Mouse (Mus musculus): ENCODE measurements around the gene Fgfr2.

Fgfr2 gene

DNA sequence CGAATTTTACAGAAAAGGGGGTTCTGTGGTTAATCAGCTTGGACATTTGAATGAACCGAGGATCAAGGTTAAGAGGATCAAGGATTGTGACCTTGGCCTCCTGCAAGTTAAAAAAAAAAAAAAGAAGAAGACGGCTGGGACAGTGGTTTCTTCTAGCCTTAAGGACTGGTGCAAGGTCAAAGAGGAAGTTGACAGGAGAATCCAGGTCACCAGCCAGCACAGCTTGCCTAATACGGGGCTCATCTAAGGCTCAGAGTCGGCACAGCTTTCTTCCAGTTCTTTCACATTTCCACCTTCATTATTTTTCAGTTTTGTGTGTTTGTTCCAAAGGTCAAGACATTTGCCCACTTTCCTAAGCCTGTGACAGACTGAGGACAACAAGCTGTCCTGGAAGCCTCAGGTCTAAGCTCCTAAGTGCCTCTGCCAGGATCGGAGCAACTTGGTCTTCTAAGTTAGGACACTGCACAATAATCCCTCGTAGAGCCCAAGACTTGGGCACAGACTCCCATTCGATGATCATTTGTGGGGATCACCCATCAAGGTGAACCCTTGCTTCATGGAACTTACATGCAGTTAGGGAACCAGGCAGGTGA lies 2532.2 kb downstream of the Fgfr2 start:
- peak; percentile 23 for DNase-seq (ENCODE audit: low read depth, low spot score)

DNA sequence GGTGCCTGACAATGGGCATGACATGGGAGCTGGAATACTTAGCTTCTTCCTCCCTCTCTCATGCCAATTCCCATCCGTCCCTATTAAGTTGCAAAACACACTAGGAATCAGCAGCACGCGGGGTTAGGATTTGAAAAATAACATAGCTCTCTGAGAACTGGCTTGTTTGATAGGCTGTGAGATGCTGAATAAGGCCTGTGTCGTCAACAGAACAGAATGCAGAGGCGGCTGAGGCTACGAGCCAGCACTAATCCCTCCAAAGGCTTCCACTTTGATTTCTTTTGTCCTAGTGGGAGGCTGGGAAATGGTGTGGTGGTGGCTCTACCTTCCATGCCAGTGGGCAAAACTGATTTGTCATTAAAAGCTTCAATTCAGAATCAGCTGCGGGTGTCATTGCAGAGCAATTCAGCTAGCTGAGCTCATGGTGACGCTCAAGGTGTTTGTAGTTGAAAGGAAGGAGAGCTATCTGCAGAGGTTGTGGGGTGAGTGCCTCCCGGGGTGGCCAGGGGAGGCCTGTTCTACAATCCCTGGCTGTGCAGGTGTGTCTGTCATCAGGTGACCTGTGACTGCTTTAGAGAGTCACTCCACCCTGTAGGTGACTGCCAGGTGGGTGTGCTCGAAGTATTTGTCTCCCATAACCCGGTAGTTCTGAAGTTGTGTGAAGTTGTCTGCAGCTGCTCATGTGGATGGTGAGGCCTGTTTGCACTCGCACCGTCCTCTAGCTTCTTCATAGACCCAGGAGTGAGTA lies 2532.9 kb downstream of the Fgfr2 start:
- no peak for DNase-seq (ENCODE audit: low read depth, low spot score)

DNA sequence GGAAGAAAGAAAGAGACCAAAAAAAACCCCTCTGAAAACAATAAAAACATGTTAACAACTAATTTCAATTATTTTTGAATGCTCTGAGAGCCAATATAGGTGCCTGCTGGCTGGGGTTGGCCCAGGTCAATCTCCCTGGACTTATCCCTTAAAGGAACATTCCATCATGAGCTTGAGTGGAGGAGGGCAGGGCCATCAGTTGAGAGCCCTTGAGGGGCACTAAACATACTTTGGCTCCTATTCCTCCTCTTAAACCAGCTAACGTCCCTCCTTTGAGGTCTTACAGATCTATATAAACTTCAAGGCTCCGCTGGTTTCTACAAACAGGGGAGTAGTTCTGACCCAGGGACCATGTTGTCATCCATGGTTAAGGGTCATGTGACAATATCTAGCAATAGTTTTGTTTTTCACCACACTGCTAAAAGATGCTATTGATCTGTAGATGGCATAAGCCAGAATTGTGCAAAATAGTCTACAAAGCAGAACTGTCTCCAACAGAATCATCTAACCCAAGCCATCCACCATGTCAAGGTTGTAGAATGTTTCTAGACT lies 2536.6 kb downstream of the Fgfr2 start:
- no peak for DNase-seq (ENCODE audit: low read depth, low spot score)

DNA sequence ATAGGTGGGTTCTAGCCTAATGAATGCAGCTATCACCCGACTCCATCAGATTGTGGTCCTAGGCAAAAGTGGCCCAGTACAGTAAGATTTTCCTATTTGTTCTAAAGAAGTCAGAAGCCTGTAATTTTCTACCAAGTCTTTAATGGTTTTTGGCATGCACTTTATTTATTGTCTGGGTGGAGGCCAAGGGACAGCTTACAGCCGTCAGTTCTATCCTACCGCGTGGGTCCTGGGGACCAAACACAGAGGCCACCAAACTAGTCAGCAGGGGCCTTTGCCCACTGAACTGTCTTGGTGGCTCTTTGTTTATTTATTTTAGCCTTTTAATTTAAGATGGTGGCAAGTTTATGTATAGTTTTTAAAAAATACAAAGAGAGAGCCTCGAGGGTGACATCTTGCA lies 2544.5 kb downstream of the Fgfr2 start:
- no peak for DNase-seq (ENCODE audit: low read depth, low spot score)

DNA sequence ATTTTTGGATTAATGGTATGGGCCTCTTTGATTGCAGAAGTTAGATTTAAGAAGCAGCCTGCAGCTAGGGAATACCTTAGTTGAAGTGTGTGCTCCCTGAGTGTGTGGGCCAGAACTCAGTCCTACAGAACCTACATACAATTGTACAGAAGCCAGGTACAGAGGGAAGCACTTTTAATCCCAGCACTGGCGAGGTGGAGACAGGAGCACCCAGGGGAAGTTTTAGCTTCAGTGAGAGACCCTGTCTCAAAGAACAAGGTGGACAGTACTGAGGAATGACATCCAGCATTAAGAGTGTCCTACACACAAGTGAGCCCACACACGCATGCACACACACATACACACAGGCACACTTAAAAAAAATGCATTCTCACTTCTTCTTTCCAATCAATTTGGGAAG lies 2545.1 kb downstream of the Fgfr2 start:
- no peak for DNase-seq (ENCODE audit: low read depth, low spot score)

DNA sequence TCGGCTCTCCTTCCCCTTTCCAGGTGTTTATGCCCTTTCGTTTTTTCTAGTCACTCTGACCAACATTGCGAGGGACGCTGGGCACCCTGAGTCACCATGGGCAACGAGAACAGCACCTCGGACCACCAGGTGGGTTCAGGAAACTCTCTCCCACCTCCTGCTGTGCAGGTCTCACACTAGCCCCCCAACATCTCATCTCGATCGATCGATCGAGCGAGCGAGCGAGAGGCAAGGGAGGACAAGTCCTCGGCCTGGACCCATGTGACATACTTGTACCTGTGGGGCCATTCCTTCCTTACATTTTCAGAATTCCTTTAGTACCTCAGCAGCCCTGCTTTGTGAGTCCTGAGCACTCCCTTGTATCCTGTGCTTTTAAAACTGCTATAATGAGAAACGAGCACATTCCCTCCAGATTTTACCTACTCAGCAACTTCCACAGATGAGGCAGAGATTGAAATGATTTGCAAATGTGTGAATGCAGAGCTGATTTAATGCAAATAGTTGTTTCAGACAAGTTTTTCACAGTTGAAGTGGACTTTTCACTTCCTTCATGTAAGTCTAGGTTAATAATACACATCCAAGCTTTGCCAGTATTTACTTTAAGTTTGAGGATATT lies 2545.7 kb downstream of the Fgfr2 start, which contains the start of gene Tacc2:
Gene Tacc2 (plus strand): TSS at position 51 of the 616 bp plus-strand sequence.
- DNase-seq (ENCODE audit: low read depth, low spot score) = peak; percentile 26

DNA sequence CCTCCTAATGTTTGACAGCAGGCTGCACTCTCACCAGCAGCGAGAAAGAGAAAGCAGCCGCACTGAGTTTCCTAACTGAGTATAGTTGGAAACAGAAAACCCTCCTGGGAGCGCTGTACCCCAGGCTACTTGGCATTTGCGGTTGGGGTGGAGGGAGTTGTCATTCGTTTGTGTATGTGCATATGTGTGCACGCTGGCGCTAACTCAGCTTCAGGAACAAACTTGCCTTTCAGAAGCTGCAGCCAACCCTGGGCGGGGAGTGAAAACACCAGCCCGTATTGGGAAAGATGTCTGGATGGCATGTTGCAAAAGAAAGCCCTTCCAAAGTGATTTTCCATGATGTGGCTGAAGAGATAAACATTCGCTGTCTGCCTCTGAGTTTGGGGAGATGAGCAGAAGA lies 2546.2 kb downstream of the Fgfr2 start:
- no peak for DNase-seq (ENCODE audit: low read depth, low spot score)

DNA sequence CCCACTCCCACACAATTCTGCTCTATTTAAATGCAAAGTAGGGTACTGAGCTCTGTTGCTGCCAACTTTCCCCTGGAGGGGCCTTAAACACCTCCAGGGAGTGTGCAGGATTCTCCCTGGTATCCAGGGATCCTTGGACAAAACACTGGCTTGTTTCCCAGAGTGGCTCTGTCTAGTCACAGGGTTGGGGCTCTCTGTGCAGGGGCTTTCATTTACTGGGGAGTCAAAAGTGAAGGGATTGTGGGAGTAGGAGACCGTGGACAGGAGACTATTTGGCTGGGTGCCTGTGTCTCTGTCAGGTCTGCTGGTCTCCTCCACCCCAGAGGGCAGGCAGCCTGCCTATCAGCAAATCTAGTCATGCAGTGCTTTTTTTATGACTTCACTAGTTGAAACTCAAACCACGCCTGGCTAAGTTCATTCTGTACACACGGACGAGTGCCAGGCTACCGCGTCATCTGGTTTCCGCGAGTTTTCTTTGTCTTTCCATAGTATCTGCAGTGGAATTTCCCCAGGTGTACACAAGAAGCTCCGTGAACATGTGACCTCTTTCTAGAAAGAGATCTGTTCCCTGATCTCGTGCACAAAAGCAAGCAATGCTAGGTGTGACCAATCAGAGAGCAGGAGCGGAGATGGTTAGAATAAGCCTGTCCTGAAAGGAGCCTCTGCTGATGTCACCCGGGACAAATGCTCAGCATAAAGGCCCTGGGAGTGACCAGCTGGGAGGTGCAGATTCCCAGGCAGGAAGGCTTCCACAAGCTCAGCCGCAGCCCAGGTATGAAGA lies 2548.7 kb downstream of the Fgfr2 start:
- peak; percentile 78 for DNase-seq (ENCODE audit: low read depth, low spot score)

DNA sequence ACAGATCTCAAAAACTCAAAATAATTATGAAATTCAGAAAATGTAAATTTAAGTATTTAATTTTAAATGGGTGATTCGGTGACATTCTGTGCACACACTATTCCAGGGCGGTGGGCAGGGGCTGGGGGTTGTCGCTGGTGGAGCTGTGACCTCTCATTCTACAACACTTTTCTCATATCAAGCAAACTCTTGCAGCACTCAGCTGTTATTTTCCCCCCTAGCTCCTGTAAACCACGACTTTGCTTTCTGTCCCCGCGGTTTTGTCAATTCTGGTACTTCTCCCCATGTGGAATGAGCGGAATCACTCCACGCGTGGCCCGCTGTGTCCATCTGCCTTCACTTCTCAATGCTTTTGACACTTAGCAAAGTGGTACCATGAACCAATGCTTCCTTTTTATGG lies 2549.4 kb downstream of the Fgfr2 start:
- DNase-seq (ENCODE audit: low read depth, low spot score) = no peak

DNA sequence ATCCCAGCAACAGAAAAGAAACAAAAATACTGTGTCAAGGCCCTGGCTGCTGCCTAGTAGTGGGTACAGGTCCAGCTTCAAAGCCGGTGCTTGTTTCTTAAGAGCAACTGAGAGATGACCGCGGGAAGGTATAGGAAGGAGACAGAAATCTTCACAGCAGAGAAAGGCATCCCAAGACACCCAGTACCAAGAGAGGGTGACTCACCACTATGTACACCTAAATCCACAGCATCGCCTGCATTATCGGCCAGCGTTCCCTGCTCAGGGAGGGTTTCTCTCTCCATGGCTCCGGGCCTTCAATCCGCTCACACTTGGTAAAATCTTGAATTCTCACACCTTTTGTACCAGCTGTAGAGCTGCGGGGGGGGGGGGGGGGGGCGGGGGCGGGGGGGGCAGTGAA lies 2550.3 kb downstream of the Fgfr2 start, which contains the start of gene Nsmce4a:
Gene Nsmce4a (minus strand): TSS at position 298 of the 400 bp plus-strand sequence.
- no peak for DNase-seq (ENCODE audit: low read depth, low spot score)

DNA sequence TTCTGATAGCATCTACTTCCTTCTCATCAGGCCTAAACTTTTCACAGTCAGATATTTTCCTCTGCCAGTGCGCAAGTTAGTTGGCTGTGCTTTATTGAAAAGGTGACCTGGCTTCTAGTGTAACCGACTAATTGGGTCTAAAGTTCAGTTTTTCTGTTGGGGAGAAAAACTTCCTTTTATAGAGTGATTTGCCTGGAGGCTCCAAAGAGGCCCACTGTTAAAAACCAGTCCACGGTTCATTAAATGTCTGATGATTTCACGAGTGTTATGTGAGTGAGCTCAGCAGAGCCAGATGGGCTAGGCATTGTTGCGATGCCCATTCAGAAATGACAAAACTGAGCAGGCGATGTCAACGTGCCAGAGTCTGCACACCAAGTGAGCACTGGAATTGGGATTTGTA lies 2552.7 kb downstream of the Fgfr2 start:
- DNase-seq (ENCODE audit: low read depth, low spot score) = no peak

DNA sequence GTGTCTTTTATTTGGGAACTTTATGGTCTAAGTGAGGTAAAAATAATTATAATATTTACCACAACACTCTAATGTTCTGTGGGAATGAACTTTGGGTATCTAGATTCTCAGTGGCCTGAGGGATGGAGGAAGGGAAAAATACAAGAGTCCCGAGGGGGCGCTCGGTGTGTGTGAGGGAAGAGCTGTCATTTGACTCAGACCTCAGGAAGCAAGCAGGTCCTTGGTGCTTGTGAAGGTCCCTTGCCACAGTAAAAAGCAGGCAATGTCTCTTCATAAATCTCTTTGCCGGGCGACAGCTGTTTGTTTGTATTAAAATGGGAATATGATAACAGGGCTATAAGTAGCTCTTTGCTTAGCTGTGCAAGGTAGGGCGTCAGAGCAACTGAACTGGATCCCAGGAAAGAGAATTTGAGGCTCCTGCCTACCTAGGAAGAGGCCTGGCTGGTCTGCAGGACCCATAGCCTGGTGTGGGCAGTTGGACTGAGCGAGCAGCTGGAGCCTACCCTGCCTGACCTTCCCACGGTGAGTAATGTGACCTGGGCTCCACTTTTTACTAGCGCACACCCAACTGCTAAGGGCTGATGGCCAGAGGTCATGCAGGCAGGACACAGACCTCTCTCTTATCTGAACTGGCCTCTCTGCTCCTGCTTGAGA lies 2554.2 kb downstream of the Fgfr2 start:
- no peak for DNase-seq (ENCODE audit: low read depth, low spot score)

DNA sequence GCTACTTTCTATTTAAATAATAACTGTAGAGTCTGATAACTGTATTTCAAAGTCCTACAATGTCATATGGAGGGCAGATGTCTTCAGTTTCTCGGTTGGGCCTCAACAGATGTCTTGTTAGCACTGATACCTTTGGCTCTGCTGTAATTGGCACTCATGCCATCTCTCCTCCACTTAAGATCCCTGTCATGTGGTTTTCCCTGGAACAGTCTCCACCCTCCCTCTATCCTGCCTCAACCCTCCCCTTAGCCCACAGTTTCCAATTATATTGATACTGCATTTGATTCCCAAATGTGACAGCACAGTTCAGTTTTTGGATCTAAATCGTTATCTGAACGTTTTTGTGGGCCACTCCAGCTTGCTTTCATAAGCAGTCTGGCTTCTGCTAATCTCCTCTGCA lies 2558.6 kb downstream of the Fgfr2 start:
- DNase-seq (ENCODE audit: low read depth, low spot score) = no peak

DNA sequence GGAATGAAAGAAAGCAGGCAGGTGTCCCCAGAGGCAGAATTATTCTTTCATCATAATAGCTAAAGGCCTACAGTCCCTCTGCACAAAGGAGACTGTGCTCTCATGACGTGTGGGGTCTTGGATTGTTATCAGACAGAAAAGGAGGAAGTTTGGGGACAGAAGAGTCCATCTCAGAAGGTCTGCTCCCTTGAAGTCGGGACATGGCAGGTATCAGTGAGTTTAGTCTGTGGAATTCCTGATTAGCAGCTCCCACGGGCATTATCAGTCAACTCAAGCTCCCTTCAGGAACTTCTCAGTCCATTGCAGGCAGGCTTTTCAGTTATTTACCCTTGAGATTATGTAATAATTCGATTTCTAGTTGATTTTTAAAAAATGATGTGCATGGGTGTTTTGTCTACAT lies 2559.3 kb downstream of the Fgfr2 start:
- DNase-seq (ENCODE audit: low read depth, low spot score) = no peak

DNA sequence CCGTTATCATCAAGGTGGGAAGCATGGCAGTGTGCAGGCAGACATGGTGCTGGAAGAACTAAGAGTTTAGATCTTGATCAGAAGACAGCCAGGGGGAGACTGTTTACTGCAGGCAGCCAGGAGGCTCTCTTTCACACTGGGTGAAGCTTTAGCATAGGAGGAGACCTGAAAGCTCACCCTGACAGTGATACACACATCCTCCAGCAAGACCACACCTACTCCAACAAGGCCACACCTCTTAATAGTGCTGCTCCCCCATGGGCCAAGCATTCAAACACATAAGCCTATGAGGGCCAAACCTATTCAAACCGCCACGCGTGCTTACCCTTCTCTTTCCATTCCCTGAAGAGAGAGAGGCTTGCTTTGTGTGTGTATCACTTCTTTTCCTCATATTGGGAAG lies 2559.9 kb downstream of the Fgfr2 start:
- no peak for DNase-seq (ENCODE audit: low read depth, low spot score)

DNA sequence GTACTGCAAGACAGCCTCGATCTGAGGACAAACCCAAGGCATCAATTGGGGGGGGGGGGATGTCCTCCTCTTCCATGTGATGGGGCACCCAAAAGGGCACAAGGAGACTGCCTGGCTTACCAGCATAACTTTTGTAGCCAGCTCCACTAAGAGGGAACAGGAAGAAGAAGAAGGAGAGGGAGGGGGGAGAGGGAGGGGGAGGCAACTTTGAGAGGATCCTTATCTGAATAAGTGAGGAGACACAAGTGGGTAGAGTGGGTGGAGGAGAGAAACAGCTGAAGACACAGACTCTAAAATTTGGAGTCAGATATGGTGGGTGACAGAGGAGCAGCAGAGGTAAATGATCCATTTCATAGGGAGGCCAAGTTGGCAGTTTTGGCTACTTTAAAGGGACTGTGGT lies 2562.2 kb downstream of the Fgfr2 start:
- no peak for DNase-seq (ENCODE audit: low read depth, low spot score)

DNA sequence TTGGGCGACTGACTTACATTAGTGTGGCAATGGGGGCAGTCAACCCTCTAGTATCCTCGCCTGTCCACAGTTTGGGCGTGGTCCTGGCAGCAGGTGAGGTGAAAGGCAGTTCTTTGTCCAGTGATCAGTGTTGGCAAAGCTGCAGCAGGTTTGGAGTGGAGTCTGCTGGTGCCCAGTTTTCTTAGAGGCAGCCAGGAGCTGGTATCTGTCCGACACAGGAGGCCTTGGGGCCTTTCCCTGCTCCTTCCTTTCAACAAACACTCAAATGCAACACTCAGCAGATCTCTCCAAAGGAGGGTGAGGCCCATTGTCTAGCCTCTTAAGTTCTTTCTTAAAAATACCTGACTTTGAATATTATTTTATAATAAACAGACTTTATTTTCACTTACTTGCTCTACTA lies 2564.6 kb downstream of the Fgfr2 start:
- no peak for DNase-seq (ENCODE audit: low read depth, low spot score)

DNA sequence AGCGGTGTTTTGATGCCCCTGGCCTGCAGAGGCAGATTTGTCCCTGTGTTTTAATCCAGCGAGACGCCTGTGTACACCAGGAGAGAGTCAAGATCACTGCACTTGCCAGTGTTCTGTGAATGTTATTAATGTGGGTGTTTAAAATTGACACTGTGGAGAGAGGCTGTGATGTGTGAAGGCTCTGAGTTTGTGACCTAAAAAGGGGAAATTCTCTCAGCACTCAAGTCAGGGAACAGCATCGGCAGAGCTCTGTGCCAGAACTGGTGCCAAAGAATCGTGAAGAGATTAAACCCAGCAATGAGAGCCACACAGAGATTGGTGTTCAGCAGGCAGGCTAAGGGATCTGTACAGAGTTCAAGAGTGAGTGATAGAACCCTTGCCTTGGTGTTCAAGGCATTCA lies 2567.6 kb downstream of the Fgfr2 start:
- no peak for DNase-seq (ENCODE audit: low read depth, low spot score)

DNA sequence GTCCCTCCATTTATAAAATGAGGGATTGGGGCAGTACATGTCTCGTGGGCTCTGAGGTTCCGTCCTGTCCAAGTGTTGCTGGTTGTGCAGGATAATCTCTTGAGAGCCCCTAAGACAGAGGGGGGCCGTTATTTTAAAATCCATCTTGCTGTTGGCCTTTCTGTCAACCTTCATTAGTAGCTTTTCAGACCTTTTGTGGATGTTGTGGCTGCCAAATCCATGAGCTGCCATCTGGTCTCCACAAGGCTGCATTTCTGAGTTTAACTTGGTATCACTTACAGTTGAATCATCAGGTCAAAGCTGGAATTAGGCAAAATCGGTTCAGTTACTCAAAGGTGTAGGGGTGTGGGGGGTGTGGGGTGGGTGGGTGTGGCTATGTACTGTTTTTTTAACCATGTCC lies 2569.8 kb downstream of the Fgfr2 start:
- no peak for DNase-seq (ENCODE audit: low read depth, low spot score)

DNA sequence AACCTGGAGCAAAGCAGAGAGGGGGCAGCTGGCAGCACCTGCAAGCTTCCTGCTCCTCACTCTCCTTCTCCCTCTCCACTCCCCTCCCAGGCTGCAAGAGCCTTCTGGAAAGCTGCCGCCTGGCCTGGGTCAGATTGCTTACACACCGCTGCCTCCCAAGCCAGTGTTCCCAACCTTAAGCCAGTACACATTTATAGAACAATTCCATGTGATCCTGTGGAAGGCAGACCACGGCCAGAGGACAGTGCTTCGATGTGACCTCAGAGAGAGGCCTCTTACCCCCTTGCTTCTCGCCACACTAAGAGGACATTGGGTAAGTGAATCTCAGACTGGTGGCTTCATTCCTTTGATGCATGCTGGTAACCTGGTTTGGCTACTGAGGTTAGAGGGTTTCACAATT lies 2570.4 kb downstream of the Fgfr2 start:
- DNase-seq (ENCODE audit: low read depth, low spot score) = no peak

DNA sequence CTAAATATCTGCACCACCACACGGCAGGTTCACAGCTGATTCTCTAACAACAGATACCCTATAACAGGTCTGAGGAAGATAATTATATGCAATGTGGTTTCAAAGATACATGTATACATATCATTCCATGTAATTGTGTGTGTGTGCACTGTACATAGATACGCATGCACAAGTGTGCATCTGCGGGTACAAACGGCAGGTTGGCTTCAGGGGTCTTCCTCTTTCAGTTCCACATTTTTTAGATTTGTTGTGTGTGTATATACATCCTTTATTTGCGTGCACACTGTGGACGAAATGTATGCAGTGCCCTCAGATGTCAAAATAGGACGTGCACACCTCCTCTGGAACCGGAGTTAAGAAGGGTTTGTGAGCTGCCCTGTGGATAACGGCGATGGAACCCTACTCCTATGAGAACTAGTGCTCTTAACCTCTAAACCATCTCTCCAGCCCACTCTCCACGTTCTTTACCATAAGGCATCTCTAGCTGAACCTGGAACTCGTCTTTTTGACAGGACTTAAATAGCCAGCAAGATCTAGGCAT lies 2575.4 kb downstream of the Fgfr2 start:
- DNase-seq (ENCODE audit: low read depth, low spot score) = no peak

All from ZHBTc4 (cell line).